Mouse (Mus musculus) thymus, adult 18-20 months (tissue): ENCODE results near the gene Dnah7c.
"Not testable (repeated sequence)": the region's sequence is repeated elsewhere in the genome, so short reads cannot be mapped to it uniquely, and the experiment has no call there.

Experiments
- DNase-seq, 2 experiments: peaks; one replicate each; pipeline ENCODE4 v3.0.0; 2022; ENCODE audit warnings: mixed read lengths in 2 of 2

Gene Dnah7c

DNA sequence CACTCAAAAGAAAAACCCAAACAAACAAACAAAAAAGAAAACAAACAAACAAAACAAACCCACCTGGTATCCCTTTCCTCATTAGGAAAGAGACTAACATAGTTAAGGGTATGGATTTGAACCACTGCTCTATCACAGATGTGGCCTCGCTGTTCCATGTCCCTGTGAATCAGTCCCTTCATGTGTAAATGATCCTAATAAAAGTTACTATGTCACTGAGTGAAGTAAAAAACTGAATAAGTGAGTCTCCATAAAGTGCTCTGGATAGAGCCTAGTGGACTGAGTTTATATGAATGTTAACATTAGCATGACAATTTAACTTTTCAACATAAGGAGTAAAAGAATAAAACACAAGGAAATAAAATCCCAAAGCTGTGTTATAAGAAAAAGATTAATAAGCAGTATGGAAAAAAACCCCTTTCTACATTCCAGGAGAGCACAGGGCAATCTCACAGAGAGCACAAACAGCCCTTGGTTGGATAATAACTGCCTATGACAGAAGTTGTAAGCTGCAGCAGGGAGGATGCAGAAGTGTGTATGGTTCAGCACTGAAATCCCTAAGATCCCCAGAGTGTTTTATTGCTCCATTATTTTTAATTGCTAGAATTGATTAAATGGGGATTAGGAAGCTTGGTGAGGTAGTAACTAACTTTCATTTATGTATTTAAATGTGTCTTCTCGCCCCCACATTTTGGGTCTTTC, 308.2 kb downstream of the Dnah7c start:
- DNase-seq = not testable (repeated sequence)

DNA sequence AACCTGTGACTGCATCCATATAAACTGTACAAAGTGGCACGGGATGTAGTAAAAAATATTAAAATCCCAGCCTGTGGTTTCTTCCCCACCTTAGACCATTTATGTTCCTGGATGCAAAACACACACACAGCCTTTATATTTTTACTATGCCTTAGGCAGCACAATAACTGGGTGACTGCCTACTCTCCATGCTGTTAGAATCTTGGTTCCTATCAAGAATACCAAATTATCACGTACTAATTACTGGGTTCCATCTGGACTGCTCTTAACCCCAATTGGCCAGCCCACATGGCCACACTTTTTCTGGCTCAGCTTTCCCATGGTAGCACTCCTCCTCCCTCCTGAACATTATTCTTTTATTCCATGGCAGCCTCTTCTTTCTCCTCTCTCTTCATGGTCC, 309.1 kb downstream of the Dnah7c start:
- DNase-seq = not testable (repeated sequence)

GRCm38 (mm10) chr1:46764600-46764999, 339.2 kb downstream of the Dnah7c start:
- DNase-seq = not testable (repeated sequence)

DNA sequence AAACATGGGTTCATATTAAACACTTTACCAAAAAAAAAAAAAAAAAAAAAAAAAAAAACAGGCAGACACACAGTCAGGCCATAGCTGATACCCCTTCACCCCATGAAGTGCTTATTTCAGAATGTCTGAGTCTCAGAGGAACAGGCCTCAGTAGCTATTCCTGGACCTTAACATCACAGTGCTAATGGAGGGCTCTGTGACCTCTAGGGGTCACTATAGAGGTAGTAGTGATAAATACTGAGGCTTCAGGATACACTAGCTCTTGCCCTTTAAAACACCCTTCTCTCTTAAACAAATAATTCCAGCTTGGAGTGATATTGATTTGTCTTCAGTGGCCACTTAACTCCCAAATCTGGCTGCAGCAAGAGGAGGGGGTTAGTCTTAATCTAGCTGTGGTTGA, 343.9 kb downstream of the Dnah7c start:
- not testable (repeated sequence) for DNase-seq

DNA sequence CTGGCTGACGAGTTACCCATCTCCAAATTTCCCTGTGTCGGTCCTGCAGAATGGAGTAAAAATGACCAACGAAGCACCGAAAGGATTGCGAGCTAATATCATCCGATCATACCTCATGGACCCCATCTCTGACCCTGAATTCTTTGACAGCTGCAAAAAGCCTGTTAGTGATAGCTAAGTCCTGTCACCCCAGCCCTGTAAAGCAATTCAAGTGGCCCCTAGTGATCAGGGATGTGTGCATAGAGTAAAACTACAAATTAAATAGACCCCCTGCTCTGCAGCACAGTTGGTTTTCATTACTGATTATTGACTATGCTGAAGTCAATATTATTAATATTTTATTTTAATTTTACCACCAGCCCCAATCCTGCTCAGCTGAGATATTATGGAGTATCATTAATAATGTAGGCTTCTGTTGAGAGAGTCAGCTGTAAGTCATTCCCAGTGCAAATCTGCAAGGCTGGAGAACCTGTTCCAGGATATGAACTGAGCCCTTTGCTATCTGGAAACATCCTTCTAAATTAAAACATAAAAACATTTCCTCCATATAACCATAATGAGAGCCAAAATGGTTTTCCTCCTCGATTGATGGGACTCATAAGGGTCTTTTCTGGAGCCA, 344.8 kb downstream of the Dnah7c start:
- not testable (repeated sequence) for DNase-seq

GRCm38 (mm10) chr1:46782227-46782626, 356.8 kb downstream of the Dnah7c start:
- not testable (repeated sequence) for DNase-seq

DNA sequence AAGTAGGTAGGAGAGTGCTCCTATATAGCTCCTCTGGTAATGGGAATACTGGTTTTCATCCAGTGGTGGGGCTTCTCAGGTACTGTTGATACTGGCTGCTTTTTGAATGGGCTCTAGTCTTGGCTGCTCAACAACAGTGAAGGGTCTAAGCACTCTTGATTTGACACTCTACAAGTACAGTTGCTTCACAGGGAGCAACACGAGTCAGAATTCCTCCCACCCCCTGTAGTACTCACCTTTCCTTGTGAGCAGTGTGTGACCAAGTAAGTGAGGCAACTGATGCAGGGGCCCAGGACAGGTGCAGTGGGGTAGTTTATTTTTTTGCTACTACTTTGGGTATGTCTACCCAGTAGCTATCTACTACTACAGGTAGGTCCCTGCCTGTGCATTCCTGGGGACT, 379.7 kb downstream of the Dnah7c start:
- no peak for DNase-seq

DNA sequence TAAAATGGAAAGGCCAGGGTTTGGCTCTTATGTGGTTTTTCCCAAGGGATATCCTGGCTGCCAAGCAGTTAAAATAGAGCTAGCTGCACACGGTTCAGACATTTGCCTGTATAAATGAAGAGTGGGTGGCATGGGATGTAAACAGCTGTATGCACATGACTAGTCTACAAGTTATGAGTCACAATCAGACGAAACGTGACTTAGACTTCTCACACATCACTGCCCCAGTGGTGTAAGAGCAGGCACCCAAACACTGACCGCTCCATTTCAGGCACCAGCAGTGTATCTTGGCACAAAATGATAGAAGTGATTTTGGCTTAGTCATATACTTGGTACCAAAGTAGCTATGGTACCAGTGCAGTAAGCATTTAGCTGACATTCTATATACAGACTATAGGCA, 383.2 kb downstream of the Dnah7c start:
- not testable (repeated sequence) for DNase-seq

DNA sequence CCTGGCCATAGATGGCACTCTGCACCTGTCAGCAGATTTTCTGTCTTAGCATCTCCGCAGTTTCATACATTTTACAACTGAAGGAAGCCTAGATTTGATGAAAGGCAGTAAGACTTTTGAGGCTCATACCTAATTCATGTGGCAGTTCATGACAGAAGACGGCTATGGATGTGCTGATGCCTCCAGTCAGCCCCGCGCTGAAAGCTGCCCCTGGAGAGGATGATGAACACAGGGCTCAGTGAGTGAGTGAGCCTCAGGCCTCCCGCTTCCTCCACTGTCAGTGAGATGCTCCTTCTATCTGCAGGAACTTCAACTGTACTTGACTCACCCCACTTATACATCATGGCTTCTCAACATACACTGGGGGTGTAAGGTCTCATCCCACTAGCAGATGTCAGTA, 392.5 kb downstream of the Dnah7c start:
- no peak for DNase-seq

DNA sequence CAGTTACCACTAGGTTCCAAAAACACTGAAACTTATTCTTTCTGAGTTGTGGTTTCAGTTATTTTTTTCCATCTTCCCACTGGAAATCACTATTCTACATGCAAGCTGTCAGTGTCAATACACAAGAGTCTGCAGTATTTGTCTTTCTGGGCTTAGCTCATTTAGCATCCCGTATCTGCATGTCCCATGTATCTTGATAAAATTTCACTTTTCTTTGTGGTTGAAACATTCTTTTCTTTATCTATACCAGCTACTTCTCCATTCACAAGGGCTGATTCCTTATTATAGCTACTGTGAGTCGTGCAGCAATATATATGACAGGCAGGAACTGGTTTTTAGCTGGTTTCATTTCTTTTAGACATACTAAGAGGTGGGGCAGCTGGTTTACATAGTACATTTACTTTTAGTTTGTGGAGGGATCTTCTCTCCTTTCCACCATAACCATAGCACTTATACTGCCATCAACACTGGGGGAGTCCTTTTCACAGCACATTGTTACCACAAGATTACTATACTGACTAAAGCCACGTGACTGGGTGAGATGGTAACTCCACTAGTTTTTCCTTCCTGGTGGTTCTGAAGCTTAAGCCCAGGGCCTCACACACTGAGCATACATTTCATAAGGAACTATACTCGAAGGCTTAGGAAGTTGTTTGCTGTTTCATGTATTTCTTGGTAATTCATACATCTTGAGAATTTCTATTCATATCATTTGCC, 397.0 kb downstream of the Dnah7c start:
- DNase-seq = no peak

- no peak for DNase-seq
Observed at GRCm38 (mm10) chr1:46830066-46830843, 404.9 kb downstream of the Dnah7c start.

DNA sequence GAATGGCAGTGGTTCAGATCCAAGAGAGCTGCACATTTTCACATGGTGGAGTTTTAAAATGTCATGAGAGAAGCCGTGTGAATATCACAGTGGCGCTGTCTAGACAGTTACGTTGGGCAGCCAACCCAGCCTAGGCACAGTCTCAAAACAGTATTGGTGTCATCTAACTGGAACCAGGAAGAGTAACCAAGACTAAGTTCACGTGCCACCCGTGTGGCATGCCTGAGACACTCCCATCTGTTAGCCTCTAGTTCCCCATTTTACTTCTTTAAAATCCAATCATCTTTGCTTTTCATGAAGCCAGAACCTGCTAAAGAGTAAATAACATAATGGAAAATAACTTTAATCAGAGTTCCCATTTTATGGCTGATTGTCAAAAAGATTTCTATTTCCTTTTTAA, 406.5 kb downstream of the Dnah7c start:
- DNase-seq = no peak

DNA sequence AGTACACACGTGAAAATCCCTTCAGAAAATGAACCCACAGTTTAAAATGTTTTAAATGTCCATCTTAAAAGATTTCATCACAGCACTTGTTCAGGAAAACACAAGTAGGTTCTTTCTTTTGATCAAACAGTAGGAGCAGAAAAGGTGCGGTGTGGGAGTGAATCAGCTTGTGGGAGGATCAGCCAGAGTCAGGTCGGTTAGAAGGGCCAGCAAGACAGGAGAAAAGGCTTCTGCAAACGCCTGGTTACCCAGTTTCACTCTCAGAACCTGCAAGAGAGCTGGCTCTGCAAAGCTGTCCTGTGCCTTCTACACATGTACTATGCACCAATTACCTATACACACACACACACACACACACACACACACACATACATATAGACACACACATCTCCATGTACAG, 418.0 kb downstream of the Dnah7c start:
- no peak for DNase-seq

DNA sequence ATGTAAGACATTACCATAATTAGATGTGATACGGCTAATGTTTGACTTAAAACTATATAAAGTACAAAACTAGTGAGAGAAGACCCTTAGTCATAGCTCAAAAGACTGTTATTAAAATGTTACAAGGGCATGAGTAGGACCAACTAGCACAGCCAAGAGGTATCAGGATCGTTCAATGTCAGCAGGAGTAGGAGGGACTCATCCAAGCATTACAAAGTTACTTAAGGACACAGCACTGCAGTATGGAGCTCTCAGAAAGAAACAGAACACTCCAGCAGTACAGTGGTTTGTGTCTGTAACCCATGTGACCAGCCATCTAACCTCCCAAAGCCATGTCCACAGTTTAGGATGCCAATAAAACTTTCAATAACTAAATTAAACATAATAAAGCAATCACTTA, 418.9 kb downstream of the Dnah7c start:
- no peak for DNase-seq

DNA sequence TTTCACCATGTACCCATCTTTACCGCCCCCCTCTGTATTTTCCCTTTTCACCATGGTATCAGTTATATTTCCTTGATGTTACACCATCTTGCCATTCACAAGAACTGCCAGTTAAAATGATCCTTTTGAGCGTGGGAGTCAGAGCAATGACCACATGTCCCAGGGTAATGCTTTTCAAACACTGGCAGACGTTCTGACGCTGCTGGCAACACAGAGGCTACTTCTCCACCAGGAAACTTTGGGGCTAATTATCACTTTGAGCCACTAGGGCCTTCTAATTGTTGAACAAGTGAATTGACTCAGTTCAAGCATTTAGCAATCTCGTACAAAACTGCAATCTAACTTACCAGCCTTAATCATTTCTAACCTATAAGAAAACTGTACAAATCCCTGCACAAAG, 419.8 kb downstream of the Dnah7c start:
- no peak for DNase-seq

DNA sequence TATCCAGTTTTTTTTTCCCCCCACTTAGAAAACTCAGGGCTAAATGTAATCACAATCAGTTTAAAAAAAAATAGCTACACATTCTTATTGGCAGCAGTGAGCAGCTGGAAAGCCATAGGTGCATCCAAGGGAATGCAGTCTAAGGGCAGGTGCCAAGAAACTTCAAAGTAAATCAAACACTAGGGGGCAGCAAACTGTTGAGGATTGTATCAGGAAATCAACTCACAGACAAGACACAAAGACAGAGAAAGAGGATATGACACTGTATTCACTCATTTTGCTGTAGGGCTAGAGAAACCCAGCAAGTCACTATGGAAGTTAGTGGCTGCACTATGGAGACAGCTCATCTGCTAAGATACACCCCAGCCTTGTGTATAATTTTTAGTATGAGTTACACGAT, 424.4 kb downstream of the Dnah7c start:
- peak in 1 of 2 experiments; percentile 22 for DNase-seq

DNA sequence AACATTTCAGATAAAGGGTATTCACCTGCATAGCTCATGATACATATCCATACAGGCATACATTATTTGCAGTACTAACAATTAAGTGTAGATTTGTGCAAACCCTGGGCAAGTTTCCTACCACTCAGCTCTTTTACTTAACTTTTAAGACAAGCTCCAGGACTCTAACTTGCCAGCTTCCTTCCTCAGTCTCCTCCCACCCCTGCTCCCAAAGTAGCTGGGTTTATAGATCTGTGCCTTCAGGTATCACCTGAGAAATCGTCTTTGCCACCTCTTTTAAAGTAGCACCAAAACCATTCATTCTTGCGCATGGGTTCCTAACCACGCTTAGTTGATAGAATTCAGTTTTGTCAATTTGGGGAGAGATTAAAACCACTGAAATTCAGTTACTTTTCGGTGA, 426.2 kb downstream of the Dnah7c start:
- DNase-seq = no peak

- no peak for DNase-seq
Observed at GRCm38 (mm10) chr1:46852216-46852599, 426.8 kb downstream of the Dnah7c start.

- peak; percentile 49 to 60 for DNase-seq
Observed at GRCm38 (mm10) chr1:46852600-46853272, 427.3 kb downstream of the Dnah7c start.

DNA sequence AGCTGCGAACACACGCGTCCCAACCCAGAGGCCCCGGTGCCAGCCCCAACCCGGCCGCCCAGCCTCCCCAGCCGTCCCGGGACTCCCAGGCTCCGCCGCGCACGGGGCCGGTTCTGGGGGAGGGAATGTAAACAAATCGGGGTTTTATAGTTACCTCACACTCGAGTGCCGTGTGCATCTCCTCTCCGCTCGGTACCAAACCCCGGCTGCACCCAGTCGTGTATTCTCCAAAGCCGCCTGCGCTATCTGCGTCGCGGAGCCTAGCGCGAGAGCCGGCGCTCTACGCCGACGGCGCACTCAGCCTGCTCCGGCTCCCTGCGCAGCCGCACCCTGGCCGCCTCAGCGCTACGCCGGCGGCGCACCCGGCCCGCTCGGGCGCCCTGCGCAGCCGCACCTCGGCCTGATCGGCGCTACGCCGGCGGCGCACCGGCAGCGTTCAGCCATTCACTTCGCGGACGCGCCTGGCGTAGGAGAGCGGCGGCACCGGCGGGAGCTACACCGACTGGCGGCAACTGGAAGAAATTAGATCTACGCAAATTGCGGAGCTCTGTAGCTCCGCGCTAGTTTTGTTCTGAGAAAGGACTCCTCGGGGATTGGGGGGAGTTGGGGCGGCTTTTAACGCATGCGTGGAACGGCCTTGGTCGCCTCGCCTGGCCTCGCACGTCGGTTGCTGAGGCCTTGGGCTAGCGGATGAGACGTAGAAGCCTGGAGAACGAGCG, 428.1 kb downstream of the Dnah7c start:
- peak; percentile 93 for DNase-seq

DNA sequence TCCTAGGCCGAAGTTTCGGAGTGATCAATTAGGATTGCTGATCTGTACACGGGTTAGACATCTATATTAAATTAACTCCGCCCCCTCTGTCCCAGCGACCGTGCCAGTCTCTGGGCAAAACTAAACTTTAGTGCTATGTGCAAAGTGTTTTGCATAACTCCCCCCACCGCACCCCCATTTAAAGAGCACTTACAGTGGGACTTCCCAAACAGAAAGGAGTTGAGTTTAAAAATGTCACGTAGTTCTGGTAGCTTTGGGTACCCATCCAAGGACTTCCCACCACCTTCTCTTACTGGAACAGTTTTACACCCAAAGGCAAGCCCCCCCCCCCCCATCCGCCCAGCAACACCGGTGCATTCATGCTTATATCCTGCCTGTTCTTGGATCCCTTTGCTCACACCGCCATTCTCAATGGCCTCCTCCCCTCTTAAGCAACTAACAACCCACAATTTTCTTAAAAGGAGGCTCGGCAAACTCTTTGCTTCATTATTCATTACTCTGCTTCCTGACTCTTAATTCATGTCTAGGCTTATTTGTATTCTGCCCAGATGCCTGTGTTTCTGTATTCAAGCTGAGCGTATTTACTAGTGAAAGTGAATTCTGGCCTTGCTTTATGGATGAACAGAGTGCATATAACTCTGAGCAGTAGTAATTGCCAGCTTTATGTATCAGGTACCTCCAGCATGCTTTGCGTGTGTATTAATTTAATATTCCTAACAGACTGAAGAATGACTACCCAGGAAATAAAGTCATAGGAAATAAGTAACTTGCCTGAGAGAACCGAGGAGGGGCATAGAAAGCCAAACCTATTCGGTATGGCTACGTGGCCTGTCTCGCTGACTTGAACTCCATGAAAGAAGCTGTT, 428.9 kb downstream of the Dnah7c start:
- no peak for DNase-seq
